Mouse (Mus musculus) adrenal gland, postnatal 36 days (tissue): Measurements from ENCODE around the gene Kif6. TPM values are rescaled to one million over a fixed set of nuclear protein-coding genes. Genes with fewer than 3 reads are reported as not detected.

Experiments used
- DNase-seq, 2 experiments: peaks; one replicate each; pipeline ENCODE4 v3.0.0; 2021; ENCODE audit warnings: mixed read lengths in 1 of 2
- total RNA-seq, 2 experiments: library from RNA; stranded (reverse); gene quantifications; 2 replicates each; pipeline ENCODE4 v1.2.3; 2021

The Kif6 gene
- total RNA-seq, 2 experiments from 2014 or later: 0.23 to 1.1 TPM

- no peak for DNase-seq
Measured at GRCm38 (mm10) chr17:49894471-49894870, 279.5 kb downstream of the Kif6 start.

GRCm38 (mm10) chr17:49898849-49899331 lies 284.0 kb downstream of the Kif6 start:
- peak; percentile 68 to 77 for DNase-seq

DNA sequence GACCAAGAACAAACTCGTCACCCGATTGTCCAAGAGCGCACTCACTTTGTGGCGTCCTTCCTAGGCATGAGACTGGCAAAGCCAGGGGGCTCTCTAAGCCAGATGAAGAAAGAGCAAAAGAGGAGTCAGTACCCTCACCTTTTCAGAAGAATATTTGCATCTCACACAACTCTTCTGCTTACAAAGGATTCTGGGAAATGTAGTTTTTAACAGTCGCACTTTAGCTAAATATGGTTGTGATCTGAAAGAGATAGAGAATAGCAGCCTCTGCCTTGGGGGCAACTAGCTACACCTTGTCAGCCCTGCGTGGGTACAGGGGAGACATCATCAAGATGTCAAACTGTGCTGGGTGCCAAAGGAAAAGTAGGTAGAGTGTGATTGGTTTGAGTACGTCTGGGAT lies 287.7 kb downstream of the Kif6 start:
- no peak for DNase-seq

DNA sequence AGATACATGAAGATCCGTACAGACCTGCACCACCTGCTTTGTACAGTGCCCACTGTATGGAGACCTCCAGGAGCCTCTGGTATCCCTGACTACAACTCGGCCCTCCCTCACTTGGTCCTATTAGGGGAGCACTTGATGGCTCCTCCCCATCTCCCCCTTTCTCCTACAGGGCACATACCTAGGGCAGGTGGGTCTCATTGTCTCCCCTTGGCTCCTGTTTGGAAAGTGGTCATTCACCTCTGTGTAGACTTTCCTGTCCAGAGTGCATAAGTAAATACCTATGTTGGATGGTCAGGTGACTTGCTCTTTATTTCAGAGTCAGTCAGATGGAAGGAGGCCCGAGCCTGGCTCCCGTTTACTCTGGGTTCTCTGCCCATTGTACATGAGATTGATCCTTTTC lies 308.5 kb downstream of the Kif6 start:
- DNase-seq: no peak

GRCm38 (mm10) chr17:49927611-49928010 lies 312.7 kb downstream of the Kif6 start:
- no peak for DNase-seq

DNA sequence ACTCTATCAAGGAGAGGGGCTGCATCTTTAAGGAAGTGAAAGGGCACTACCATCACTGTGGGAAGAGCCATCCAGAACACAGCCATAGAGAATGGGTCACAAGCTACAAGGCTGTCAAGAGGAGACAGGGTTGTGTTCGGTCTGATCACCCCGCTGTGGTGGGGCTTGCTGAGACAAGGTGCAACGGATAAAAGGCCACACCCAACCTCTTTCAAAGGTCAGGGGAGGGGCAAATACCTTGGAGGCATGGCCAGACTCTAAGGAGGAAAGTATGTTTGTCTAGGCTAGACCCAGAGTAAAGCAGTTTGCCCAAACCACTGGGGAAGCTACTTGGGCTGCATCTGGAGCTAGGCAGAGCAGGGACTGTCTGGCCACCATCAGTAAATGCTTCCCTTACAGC lies 318.9 kb downstream of the Kif6 start:
- no peak for DNase-seq

- DNase-seq: no peak
Measured at GRCm38 (mm10) chr17:49934586-49934985, 319.6 kb downstream of the Kif6 start.

DNA sequence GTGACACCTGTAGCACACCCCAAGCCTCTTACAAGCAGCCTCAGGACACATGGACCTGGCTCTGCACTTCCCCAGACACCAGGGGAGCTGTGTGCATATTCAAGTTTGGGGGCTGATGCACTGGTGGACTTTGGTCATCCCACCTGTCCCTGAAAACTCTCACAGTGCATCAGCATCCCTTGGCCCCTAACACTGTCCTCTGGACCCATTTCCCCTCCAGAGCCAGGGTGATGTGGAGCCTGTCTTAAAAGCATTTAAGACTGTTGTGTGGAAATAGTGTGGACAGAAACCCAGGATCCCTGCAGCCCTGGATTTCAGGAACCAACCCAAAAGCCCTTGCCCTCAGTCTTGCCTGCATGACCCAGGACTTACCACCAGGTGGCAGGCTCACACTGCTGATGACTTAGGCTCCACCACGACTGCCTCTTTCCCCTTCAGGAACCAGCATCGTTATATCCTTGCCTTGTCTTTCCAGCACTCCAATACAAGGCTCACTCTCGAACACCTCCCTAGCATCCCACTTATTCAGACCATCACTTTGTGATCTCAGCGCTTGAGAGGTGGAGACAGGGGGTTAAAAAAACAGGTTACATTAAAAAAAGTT lies 320.8 kb downstream of the Kif6 start:
- DNase-seq: peak; percentile 75 to 78

DNA sequence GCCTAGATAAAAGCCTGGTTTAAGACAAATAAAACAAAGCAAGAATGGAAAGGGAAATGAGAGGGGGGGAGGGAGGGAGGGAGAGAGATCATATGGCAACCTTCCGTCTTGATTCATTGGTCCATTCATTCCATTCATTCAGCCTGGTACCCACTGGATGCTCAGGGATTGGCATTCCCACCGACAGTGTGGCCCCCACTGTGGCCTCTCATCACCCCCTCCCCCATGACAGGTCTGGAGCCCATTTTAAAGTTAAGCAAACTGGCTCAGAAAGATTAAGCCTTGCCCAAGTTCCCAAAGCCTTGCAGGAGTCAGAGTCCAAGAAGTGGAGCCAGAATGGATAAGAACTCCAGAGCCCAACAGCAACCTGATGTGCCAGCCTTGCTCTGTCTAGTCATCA lies 321.3 kb downstream of the Kif6 start:
- no peak for DNase-seq

DNA sequence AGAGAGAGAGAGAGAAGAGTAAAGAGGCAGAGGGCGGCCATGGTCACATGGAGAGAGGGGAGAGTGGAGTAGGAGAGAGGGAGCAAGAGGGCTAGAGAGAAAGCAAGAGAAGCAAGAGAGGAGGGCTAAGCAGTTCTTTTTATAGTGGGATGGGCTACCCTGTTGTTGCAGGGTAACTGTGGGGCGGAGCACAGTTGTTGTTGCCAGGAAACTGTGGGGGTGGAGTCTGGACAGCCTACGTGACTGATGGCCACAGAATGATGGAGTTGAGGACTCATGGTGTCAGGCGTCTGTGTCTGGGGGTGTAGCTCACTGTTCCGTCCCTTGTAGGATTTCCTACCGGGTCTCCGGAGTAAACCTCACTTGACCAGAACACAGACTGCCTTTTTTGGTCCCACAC lies 324.2 kb downstream of the Kif6 start:
- no peak for DNase-seq

GRCm38 (mm10) chr17:49942674-49943073 lies 327.7 kb downstream of the Kif6 start:
- DNase-seq: peak; percentile 22 to 27

DNA sequence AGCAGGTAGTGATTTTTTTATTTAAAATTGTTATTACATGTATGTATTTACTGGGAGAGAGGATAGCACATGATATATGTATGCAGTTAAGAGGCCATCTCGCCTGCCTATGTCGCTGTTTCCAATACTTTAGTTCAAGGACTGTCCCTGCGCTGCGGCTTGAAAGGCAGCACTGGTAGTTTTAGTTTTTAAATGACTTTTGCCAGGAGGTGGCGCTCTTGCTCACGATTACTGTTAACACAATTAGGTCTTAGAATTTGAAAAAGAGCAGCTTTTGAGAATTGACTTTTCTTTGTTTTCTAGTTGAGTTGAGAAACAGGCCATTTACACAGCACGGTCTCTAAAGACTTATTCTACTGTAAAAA lies 336.5 kb downstream of the Kif6 start:
- peak; percentile 72 to 82 for DNase-seq

- DNase-seq: peak in 1 of 2 experiments; percentile 4
Measured at GRCm38 (mm10) chr17:49951856-49952607, 337.1 kb downstream of the Kif6 start.

GRCm38 (mm10) chr17:49959021-49959420 lies 344.1 kb downstream of the Kif6 start:
- no peak for DNase-seq

Other genes starting within 250 kb of the Kif6 start
- 10 to 100 TPM; 34.0 to 49.1 TPM for gene Mocs1, start 186.8 kb upstream of the Kif6 start, total RNA-seq
- gene Daam2, start 50.8 kb upstream of the Kif6 start, total RNA-seq: 10 to 100 TPM; 26.6 to 34.9 TPM